Mouse (Mus musculus) layer of hippocampus, adult 9-10 months (tissue): ENCODE measurements around the gene Pex11g.

Experiments
- DNase-seq: peaks from one replicate; pipeline ENCODE4 v3.0.0; 2022; ENCODE audit warnings: low spot score

Pex11g gene

GRCm38 (mm10) chr8:3481605-3482004, 14.1 kb upstream of the Pex11g start:
- no peak for DNase-seq

GRCm38 (mm10) chr8:3480221-3480785, 12.8 kb upstream of the Pex11g start:
- DNase-seq: no peak

GRCm38 (mm10) chr8:3475715-3476429, 8.4 kb upstream of the Pex11g start:
- no peak for DNase-seq

GRCm38 (mm10) chr8:3470562-3470961, 3.1 kb upstream of the Pex11g start, which contains the start of gene Tex45:
Gene Tex45 (plus strand): TSS chr8:3470862.
- no peak for DNase-seq

GRCm38 (mm10) chr8:3468838-3469237, 1.4 kb upstream of the Pex11g start:
- no peak for DNase-seq

- DNase-seq: no peak
Measured at GRCm38 (mm10) chr8:3467886-3468545, 536 bp upstream of the Pex11g start.

GRCm38 (mm10) chr8:3464309-3464708, 3.2 kb downstream of the Pex11g start:
- no peak for DNase-seq

GRCm38 (mm10) chr8:3463248-3463647, 4.2 kb downstream of the Pex11g start:
- no peak for DNase-seq

- DNase-seq: no peak
Measured at GRCm38 (mm10) chr8:3451992-3452391, 15.5 kb downstream of the Pex11g start.

- no peak for DNase-seq
Measured at GRCm38 (mm10) chr8:3450670-3451069, 16.8 kb downstream of the Pex11g start.

- no peak for DNase-seq
Measured at GRCm38 (mm10) chr8:3449226-3449625, 18.3 kb downstream of the Pex11g start.

GRCm38 (mm10) chr8:3439510-3439909, 28.0 kb downstream of the Pex11g start:
- no peak for DNase-seq

GRCm38 (mm10) chr8:3436492-3436891, 31.0 kb downstream of the Pex11g start:
- DNase-seq: no peak

GRCm38 (mm10) chr8:3431113-3431512, 36.4 kb downstream of the Pex11g start:
- no peak for DNase-seq

GRCm38 (mm10) chr8:3429966-3430365, 37.5 kb downstream of the Pex11g start:
- DNase-seq: no peak

GRCm38 (mm10) chr8:3428426-3428825, 39.1 kb downstream of the Pex11g start:
- no peak for DNase-seq

GRCm38 (mm10) chr8:3426211-3426610, 41.3 kb downstream of the Pex11g start:
- DNase-seq: no peak

GRCm38 (mm10) chr8:3425217-3425616, 42.3 kb downstream of the Pex11g start:
- DNase-seq: no peak

GRCm38 (mm10) chr8:3421507-3421906, 46.0 kb downstream of the Pex11g start:
- no peak for DNase-seq

- DNase-seq: no peak
Measured at GRCm38 (mm10) chr8:3420105-3420706, 47.3 kb downstream of the Pex11g start.

GRCm38 (mm10) chr8:3418101-3418500, 49.4 kb downstream of the Pex11g start:
- DNase-seq: no peak

GRCm38 (mm10) chr8:3417455-3417854, 50.0 kb downstream of the Pex11g start:
- no peak for DNase-seq

GRCm38 (mm10) chr8:3416846-3417245, 50.6 kb downstream of the Pex11g start:
- DNase-seq: no peak
